25 mouse cellular contexts compared by ENCODE assay signal in the genomic region with DNA sequence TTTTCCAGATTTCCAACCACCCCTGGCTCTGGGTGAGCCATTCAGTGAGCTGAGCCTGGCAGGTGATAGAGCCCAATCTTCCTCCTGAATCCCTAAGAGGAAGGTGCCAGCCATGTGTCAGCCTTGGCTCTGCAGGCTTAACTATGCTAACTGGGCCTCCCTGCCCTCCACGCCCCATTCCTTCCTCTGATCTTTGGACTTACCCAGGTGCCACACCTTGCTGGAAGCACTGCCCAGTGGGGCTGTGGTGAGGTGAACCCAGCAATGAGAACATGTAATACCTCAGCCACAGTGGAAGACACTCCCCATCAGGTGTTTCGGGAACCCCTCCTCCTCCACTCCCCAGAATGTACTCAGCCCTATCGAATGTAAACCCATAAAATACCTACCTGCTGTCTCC. TPM values are rescaled to one million over a fixed set of nuclear protein-coding genes. Genes with fewer than 3 reads are reported as not detected.
A peak's percentile ranks its signal among the peaks of the same experiment; 100 is the strongest.
DNase-seq lines count a peak whose midpoint lies in the region; ATAC-seq and TF ChIP-seq lines count a peak whose summit lies in the region.
"Had no signal": no experiment of that assay in that cellular context is flagged by ENCODE, and none has a peak within 500 bp of the region (broad histone marks: within the 10 kb centered on the region; RNA-seq: fewer than 3 reads in every experiment).

No protein-coding gene starts in this region.

- peak overlapping the region; percentile 91 for H3K27ac ChIP-seq in intestine, embryonic 16.5 days (ENCODE audit: low read length)
- peak overlapping the region; percentile 90 for H3K27ac ChIP-seq in stomach, embryonic 16.5 days (ENCODE audit: low read length)
- no peak overlapping the region for H3K27ac ChIP-seq in thymus, adult 2 months (ENCODE audit: control insufficient read depth, insufficient read depth, low read length)
- H3K27ac ChIP-seq: embryonic facial prominence, embryonic 10.5 days; hindbrain, embryonic 13.5 days; limb, embryonic 12.5 days; midbrain, embryonic 13.5 days had no signal

- H3K4me3 ChIP-seq in lung, adult 2 months (replicated peaks; ENCODE audit: extremely low read depth, low read depth, low read length) = no peak overlapping the region
- H3K4me3 ChIP-seq in intestine, embryonic 16.5 days (ENCODE audit: low read length) = no peak overlapping the region
- no peak overlapping the region for H3K4me3 ChIP-seq in stomach, embryonic 16.5 days (replicated peaks; ENCODE audit: low read length)
- no peak overlapping the region for H3K4me3 ChIP-seq in thymus, adult 2 months (ENCODE audit: control insufficient read depth, insufficient read depth, low read length)
- H3K4me3 ChIP-seq: embryonic facial prominence, embryonic 10.5 days; heart, adult 2 months; hindbrain, embryonic 13.5 days; limb, embryonic 12.5 days; midbrain, embryonic 13.5 days had no signal

- peak overlapping the region; percentile 56 for H3K9ac ChIP-seq in intestine, embryonic 16.5 days (ENCODE audit: low read depth, low read length)
- H3K9ac ChIP-seq in stomach, embryonic 16.5 days (ENCODE audit: low read length) = 0 out of 2 replicates have a peak overlapping the region, but pooled peaks have one; percentile 35
- H3K9ac ChIP-seq: hindbrain, embryonic 13.5 days; limb, embryonic 12.5 days; liver, postnatal 0 days; midbrain, embryonic 13.5 days had no signal

- peaks cover 15% of the 10 kb centered on the region for H3K36me3 ChIP-seq in intestine, embryonic 16.5 days (ENCODE audit: control insufficient read depth, insufficient read depth, low read length)
- peaks cover 10% of the 10 kb centered on the region; the same call in 1 of the 2 replicates for H3K36me3 ChIP-seq in stomach, embryonic 16.5 days (ENCODE audit: control insufficient read depth, insufficient read depth, low read length)
- H3K36me3 ChIP-seq in thymus, adult 2 months (ENCODE audit: control insufficient read depth, insufficient read depth, low read length) = no peaks in the 10 kb centered on the region

- no peak for TF ChIP-seq CTCF in lung, adult 2 months (IDR thresholded peaks at IDR 0.05; ENCODE audit: insufficient read depth, low read length)
- no peak for TF ChIP-seq CTCF in thymus, adult 2 months (IDR thresholded peaks at IDR 0.05; ENCODE audit: borderline replicate concordance, control insufficient read depth, extremely low read depth, insufficient read depth, low read length, poor library complexity)

- no peak for TF ChIP-seq POLR2A in lung, adult 2 months (IDR thresholded peaks at IDR 0.05; ENCODE audit: borderline replicate concordance, extremely low read depth, low read depth, low read length)
- TF ChIP-seq POLR2A in thymus, adult 2 months (IDR thresholded peaks at IDR 0.05; ENCODE audit: control insufficient read depth, extremely low read depth, insufficient read depth, low read length, poor library complexity) = no peak

- H3K9me3 ChIP-seq in intestine, embryonic 16.5 days (ENCODE audit: control insufficient read depth, low read length) = no peaks in the 10 kb centered on the region
- no peaks in the 10 kb centered on the region for H3K9me3 ChIP-seq in stomach, embryonic 16.5 days (replicated peaks; ENCODE audit: control insufficient read depth, low read length)
- H3K9me3 ChIP-seq: embryonic facial prominence, embryonic 10.5 days; hindbrain, embryonic 13.5 days; limb, embryonic 12.5 days; midbrain, embryonic 13.5 days had no signal

- peak; percentile 97 for ATAC-seq in intestine, embryonic 16.5 days
- ATAC-seq in stomach, embryonic 16.5 days (ENCODE audit: insufficient read depth, low FRiP score) = peak; percentile 94
- ATAC-seq: liver, postnatal 0 days; midbrain, embryonic 13.5 days had no signal

- 70% methylated on average over 3 of the region's 3 CpGs for WGBS in lung, adult 2 months
- WGBS in intestine, embryonic 16.5 days = 66% methylated on average over 3 of the region's 3 CpGs
- WGBS in stomach, embryonic 16.5 days = 71% methylated on average over 3 of the region's 3 CpGs
- 88% methylated on average over 3 of the region's 3 CpGs for WGBS in thymus, adult 2 months

- H3K4me2 ChIP-seq in intestine, embryonic 16.5 days (ENCODE audit: low read depth, low read length) = peak overlapping the region; percentile 23; the same call in 1 of the 2 replicates
- no peak overlapping the region for H3K4me2 ChIP-seq in stomach, embryonic 16.5 days (ENCODE audit: low read depth, low read length)
- H3K4me2 ChIP-seq: hindbrain, embryonic 13.5 days; limb, embryonic 12.5 days; liver, embryonic 11.5 days; midbrain, embryonic 13.5 days had no signal

- no peaks in the 10 kb centered on the region for H3K27me3 ChIP-seq in intestine, embryonic 16.5 days (replicated peaks; ENCODE audit: control insufficient read depth, insufficient read depth, low read length)
- no peaks in the 10 kb centered on the region for H3K27me3 ChIP-seq in stomach, embryonic 16.5 days (ENCODE audit: control insufficient read depth, insufficient read depth, low read length)
- H3K27me3 ChIP-seq in thymus, adult 2 months (ENCODE audit: control insufficient read depth, insufficient read depth, low read length) = no peaks in the 10 kb centered on the region
- H3K27me3 ChIP-seq: hindbrain, embryonic 13.5 days; limb, embryonic 12.5 days; midbrain, embryonic 13.5 days had no signal

- DNase-seq in lung, adult 18-20 months = peak; percentile 19 to 60
- no peak for DNase-seq in lung, adult 2 months
- peak; percentile 11 for DNase-seq in lung, postnatal 14 days
- DNase-seq in Muller cell, postnatal 12 days (ENCODE audit: inconsistent ontology term) = no peak
- DNase-seq in thymus, adult 2 months = no peak
- no peak for DNase-seq in embryo, embryonic 10 days (ENCODE audit: low spot score)
- DNase-seq: adrenal gland, postnatal 36 days; cerebellum, adult 9-10 months; gastrocnemius, postnatal 25 days; heart, adult 2 months; kidney, adult 9 months; kidney, postnatal 14 days; layer of hippocampus, postnatal 36 days; liver, postnatal 0 days; thymus, postnatal 36 days had no signal

- no peaks in the 10 kb centered on the region; the same call in 1 of the 2 replicates for H3K4me1 ChIP-seq in lung, adult 2 months (ENCODE audit: control insufficient read depth, insufficient read depth, low read length)
- H3K4me1 ChIP-seq in intestine, embryonic 16.5 days (ENCODE audit: control insufficient read depth, insufficient read depth, low read length) = peaks cover 15% of the 10 kb centered on the region
- peaks cover 7% of the 10 kb centered on the region for H3K4me1 ChIP-seq in stomach, embryonic 16.5 days (ENCODE audit: control insufficient read depth, insufficient read depth, low read length)
- no peaks in the 10 kb centered on the region for H3K4me1 ChIP-seq in thymus, adult 2 months (replicated peaks; ENCODE audit: control insufficient read depth, insufficient read depth, low read length)

RNA-seq across cellular contexts. Expression of gene Tmem98, which starts 10.1 kb away (rescaled TPM):
- polyA plus RNA-seq in lung, adult 2 months (2012; rRNA removed) = 62.4 and 74.1 TPM in 2 replicates
- polyA plus RNA-seq in intestine, embryonic 16.5 days (2015; fragmentation: Nextera tagmentation; extraction: Ambion mirVana) = 241 and 243 TPM in 2 replicates
- 111 and 121 TPM in 2 replicates for polyA plus RNA-seq in stomach, embryonic 16.5 days (2015; fragmentation: Nextera tagmentation; extraction: Ambion mirVana)
- polyA plus RNA-seq in thymus, adult 2 months (2012; rRNA removed) = 8.0 and 10.9 TPM in 2 replicates

RNA-seq across cellular contexts. Expression of gene Spaca3, which starts 38.1 kb away (rescaled TPM):
- polyA plus RNA-seq in lung, adult 2 months (2012; rRNA removed) = 0.29 TPM in 1 of 2 replicates, not detected in the other
- polyA plus RNA-seq in intestine, embryonic 16.5 days (2015; fragmentation: Nextera tagmentation; extraction: Ambion mirVana) = not detected in 2 replicates
- not detected in 2 replicates for polyA plus RNA-seq in stomach, embryonic 16.5 days (2015; fragmentation: Nextera tagmentation; extraction: Ambion mirVana)
- 0.26 and 0.28 TPM in 2 replicates for polyA plus RNA-seq in thymus, adult 2 months (2012; rRNA removed)
- polyA plus RNA-seq: embryonic facial prominence, embryonic 10.5 days; forebrain, embryonic 11.5 days; heart, adult 2 months; heart, embryonic 14.5 days; hindbrain, embryonic 13.5 days; limb, embryonic 12.5 days; liver, embryonic 11.5 days; liver, postnatal 0 days; midbrain, embryonic 13.5 days; spleen, adult 2 months had no signal

RNA-seq across cellular contexts. Expression of gene Myo1d, which starts 40.3 kb away (rescaled TPM):
- 69.4 and 80.4 TPM in 2 replicates for polyA plus RNA-seq in lung, adult 2 months (2012; rRNA removed)
- 80.9 and 97.7 TPM in 2 replicates for polyA plus RNA-seq in intestine, embryonic 16.5 days (2015; fragmentation: Nextera tagmentation; extraction: Ambion mirVana)
- polyA plus RNA-seq in stomach, embryonic 16.5 days (2015; fragmentation: Nextera tagmentation; extraction: Ambion mirVana) = 31.7 and 33.8 TPM in 2 replicates
- 4.6 and 5.9 TPM in 2 replicates for polyA plus RNA-seq in thymus, adult 2 months (2012; rRNA removed)

Comparison
In these comparisons a context has a peak if more than half of its experiments do, and no peak if none do; other contexts are left out.
1. DNase-seq: peak in lung, adult 18-20 months (2 of 2) and lung, postnatal 14 days (single experiment); none in lung, adult 2 months (single experiment), Muller cell, postnatal 12 days (single experiment), thymus, adult 2 months (single experiment) and embryo, embryonic 10 days (single experiment).